Mouse (Mus musculus) heart, postnatal 0 days (tissue): Measurements from ENCODE around the gene Psma5. TPM values are rescaled to one million over a fixed set of nuclear protein-coding genes. Genes with fewer than 3 reads are reported as not detected.

ENCODE experiments used
- ATAC-seq: fragments of 200-750 bp; cut with Nextera tagmentation; 2 replicates; pipeline ENCODE4 v1.8.0; 2017; ENCODE audit warnings: low read depth, moderate number of reproducible peaks, moderate library complexity; ENCODE audit not compliant: insufficient read depth
- DNase-seq: peaks from one replicate; pipeline ENCODE4 v3.0.0-alpha.2; 2016; ENCODE audit warnings: low spot score
- H3K27ac ChIP-seq: fragments of 300-500 bp; sonication (generic); 2 replicates; pipeline ENCODE4 v1.5.1; 2014; ENCODE audit warnings: low read depth, mild to moderate bottlenecking
- H3K27me3 ChIP-seq: fragments of 300-500 bp; sonication (generic); 2 replicates; pipeline ENCODE4 v1.6.1; 2014; ENCODE audit warnings: low read length, mixed read lengths; ENCODE audit not compliant: control insufficient read depth, insufficient read depth
- H3K36me3 ChIP-seq: fragments of 300-500 bp; sonication (generic); replicated peaks from 2 replicates; pipeline ENCODE4 v1.6.1; 2014; ENCODE audit warnings: low read length, mixed read lengths; ENCODE audit not compliant: control insufficient read depth, insufficient read depth
- H3K4me1 ChIP-seq: fragments of 300-500 bp; sonication (generic); 2 replicates; pipeline ENCODE4 v1.6.1; 2014; ENCODE audit warnings: antibody characterized with exemption; ENCODE audit not compliant: control insufficient read depth, insufficient read depth
- H3K4me2 ChIP-seq: fragments of 300-500 bp; sonication (generic); 2 replicates; pipeline ENCODE4 v1.6.1; 2014; ENCODE audit warnings: low read depth, mild to moderate bottlenecking, low read length, moderate library complexity
- H3K4me3 ChIP-seq: fragments of 300-500 bp; sonication (generic); 2 replicates; pipeline ENCODE4 v1.5.1; 2014; ENCODE audit warnings: low read depth, low read length
- H3K9ac ChIP-seq: fragments of 300-500 bp; sonication (generic); replicated peaks from 2 replicates; pipeline ENCODE4 v1.6.1; 2014; ENCODE audit warnings: low read depth, low read length, mixed read lengths
- H3K9me3 ChIP-seq: fragments of 300-500 bp; sonication (generic); replicated peaks from 2 replicates; pipeline ENCODE4 v1.6.1; 2016; ENCODE audit warnings: low read length; ENCODE audit not compliant: control insufficient read depth
- CTCF ChIP-seq: IDR thresholded peaks from 2 replicates; pipeline ENCODE4 v1.5.1; 2016; ENCODE audit warnings: antibody characterized with exemption, control low read depth, low read depth
- EP300 ChIP-seq: IDR thresholded peaks from 2 replicates; pipeline ENCODE4 v1.6.1; 2016; ENCODE audit warnings: antibody characterized with exemption, low read depth
- WGBS: fragments of 180-500 bp; shearing (Covaris S2); extraction: QIAGEN DNeasy Blood & Tissue Kit; methylation state at CpG from one replicate; pipeline ENCODE4 v1.1.7; 2014; 5-methylcytosine and 5-hydroxymethylcytosine counted together
- polyA plus RNA-seq: library from polyadenylated mRNA; unstranded; fragments of >200 nt; fragmentation: Nextera tagmentation; extraction: Ambion mirVana; gene quantifications from 2 replicates; pipeline ENCODE4 v1.2.1, GENCODE M21; 2015
- total RNA-seq: library from RNA; depleted of rRNA; stranded (reverse); fragments of >200 nt; gene quantifications from 2 replicates; pipeline ENCODE4 v1.2.3, GENCODE M21; 2014; ENCODE audit warnings: low replicate concordance

Gene Psma5
- total and polyA plus RNA-seq, 2 experiments from 2014 or later, result 82.6 to 180 TPM

DNA sequence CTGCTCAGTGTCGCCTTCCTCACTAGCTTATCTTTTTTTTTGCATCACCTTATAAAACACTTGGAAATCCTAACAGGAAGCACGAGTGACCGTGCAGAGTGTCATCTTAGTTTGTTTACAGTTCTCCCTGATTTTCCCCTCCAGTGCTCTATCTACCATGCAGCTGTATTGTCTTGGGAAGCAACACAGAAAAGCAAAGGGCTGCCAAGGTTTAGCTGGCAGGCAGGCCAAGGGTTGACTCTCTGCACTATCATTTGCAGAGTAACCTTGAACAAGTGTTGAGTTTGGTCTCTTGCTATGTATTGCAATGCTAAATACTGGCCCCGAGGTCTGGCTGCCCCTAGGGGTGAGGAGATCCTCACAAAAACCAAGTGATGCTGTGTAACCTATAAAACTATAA, 55.0 kb downstream of the Psma5 start:
- 50% methylated on average over 4 of the region's 4 CpGs for WGBS
- peaks cover 38% of the 10 kb centered on the region for H3K4me1 ChIP-seq
- H3K9me3 ChIP-seq, result no peaks in the 10 kb centered on the region
- peak; percentile 36 for DNase-seq
- peak; percentile 54 for ATAC-seq
- H3K27ac ChIP-seq, result no peak overlapping the region
- no peak overlapping the region for H3K9ac ChIP-seq
- no peaks in the 10 kb centered on the region for H3K27me3 ChIP-seq
- TF ChIP-seq EP300 (no peak), CTCF (no peak)
- H3K36me3 ChIP-seq, result 0 out of 2 replicates have a peak, but pooled peaks cover 12% of the 10 kb centered on the region
- H3K4me2 ChIP-seq, result no peak overlapping the region
- no peak overlapping the region for H3K4me3 ChIP-seq

DNA sequence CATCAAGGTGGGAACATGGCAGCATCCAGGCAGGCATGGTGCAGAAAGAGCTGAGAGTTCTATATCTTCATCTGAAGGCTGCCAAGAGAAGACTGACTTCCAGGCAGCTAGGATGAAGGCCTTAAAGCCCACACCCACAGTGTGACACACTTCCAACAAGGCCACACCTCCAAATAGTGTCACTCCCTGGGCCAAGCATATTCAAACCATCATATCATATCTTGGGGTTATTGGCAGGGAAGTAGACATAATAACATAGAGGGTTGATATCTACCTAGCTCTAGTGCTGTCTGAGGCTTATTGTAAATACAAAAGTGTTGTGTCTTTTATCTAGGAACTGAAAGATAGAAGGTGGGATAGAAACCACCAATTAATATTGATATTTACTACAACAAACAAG, 55.7 kb downstream of the Psma5 start:
- Histone ChIP-seq H3K27ac (peak overlapping the region; percentile 36), H3K4me2 (no peak overlapping the region), H3K27me3 (no peaks in the 10 kb centered on the region), H3K4me1 (peaks cover 38% of the 10 kb centered on the region), H3K36me3 (0 out of 2 replicates have a peak, but pooled peaks cover 12% of the 10 kb centered on the region), H3K9me3 (no peaks in the 10 kb centered on the region), H3K4me3 (no peak overlapping the region), H3K9ac (no peak overlapping the region)
- ATAC-seq (no peak), DNase-seq (no peak)
- no peak for TF ChIP-seq CTCF
- TF ChIP-seq EP300, result no peak

DNA sequence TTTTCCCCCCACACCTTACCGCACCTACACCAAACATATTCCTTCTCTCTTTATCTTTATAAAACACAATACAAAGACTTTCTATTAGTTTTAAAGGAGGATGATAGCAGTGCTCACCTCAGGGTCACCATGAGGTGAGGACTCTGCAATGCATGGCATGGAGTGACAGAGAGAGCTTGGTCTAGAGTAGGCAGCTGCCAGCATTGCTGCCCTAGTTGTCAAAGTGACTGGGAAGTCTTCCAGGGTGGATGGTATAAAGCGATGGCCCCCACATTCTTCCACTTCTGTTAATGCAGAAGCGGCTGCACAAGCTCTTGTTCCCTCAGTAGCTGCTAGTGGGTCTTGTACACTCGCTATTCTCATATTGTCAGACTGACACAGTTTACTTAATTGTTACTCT, 56.4 kb downstream of the Psma5 start:
- 0 out of 2 replicates have a peak, but pooled peaks cover 12% of the 10 kb centered on the region for H3K36me3 ChIP-seq
- H3K27me3 ChIP-seq, result no peaks in the 10 kb centered on the region
- H3K9ac ChIP-seq, result no peak overlapping the region
- no peak overlapping the region for H3K4me2 ChIP-seq
- WGBS, result 43% methylated on average over 4 of the region's 4 CpGs
- peak overlapping the region; percentile 36 for H3K27ac ChIP-seq
- no peaks in the 10 kb centered on the region for H3K9me3 ChIP-seq
- no peak for TF ChIP-seq CTCF
- TF ChIP-seq EP300, result no peak
- H3K4me1 ChIP-seq, result peaks cover 38% of the 10 kb centered on the region
- no peak overlapping the region for H3K4me3 ChIP-seq
- peak; percentile 63 for DNase-seq
- peak; percentile 80 for ATAC-seq

DNA sequence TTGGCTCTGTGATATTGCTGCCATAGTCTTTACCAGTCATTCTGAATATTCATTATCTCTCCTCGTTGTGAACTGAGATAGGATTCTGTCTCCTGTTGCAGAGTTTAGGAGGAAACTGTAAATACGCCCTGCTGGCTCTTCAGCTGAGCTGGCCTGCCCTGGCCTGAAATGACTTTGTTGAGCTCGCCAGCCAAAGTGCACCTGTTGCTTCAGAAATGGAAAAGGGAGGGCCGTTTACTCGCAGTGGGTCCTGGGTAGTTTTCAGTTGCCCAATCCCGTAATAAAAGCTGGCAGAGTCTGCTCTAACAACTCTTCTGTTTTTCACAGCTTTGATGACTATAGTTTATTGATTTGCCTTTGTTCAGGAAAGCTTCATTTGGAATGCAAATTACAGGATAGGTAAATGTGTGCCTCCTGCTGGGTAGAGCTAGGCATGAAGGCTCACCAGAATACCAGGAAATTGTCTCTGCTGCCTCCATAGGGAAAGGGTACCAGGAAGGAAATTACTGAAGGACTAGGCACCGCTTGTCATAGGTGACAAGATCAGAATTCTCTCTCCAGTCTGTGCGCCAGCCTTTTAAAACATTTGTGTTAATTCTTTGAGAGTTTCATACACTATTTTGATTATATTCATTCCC, 57.4 kb downstream of the Psma5 start:
- no peak; the same call in 1 of the 2 replicates for TF ChIP-seq CTCF
- no peak for TF ChIP-seq EP300
- Histone ChIP-seq H3K27ac (no peak overlapping the region), H3K4me1 (peaks cover 38% of the 10 kb centered on the region), H3K4me2 (no peak overlapping the region), H3K9ac (no peak overlapping the region), H3K9me3 (no peaks in the 10 kb centered on the region), H3K27me3 (no peaks in the 10 kb centered on the region), H3K4me3 (no peak overlapping the region), H3K36me3 (0 out of 2 replicates have a peak, but pooled peaks cover 9% of the 10 kb centered on the region)
- no peak for DNase-seq
- no peak for ATAC-seq
- WGBS, result 72% methylated on average over 8 of the region's 8 CpGs

DNA sequence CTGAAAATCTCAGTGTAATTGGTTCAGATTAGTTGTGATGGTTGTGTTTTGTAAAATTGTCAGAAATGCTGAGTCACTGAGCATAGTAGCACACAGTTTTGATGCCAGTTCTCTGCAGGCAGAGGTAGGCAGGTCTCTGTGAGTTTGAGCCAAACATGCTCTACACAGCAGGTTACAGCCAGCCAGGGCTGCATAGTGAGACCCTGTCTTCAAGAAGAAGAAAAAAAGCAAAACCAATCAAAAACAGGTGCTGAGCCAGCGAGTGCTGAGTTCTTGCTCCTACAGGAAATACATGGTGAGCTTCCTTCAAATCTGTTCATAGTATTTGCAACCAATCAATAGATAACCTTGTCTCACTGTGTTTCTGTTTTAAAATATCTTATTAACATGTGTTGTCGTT, 61.8 kb downstream of the Psma5 start:
- Histone ChIP-seq H3K4me1 (peaks cover 12% of the 10 kb centered on the region), H3K27ac (no peak overlapping the region), H3K9me3 (no peaks in the 10 kb centered on the region), H3K4me3 (no peak overlapping the region), H3K36me3 (no peaks in the 10 kb centered on the region), H3K9ac (no peak overlapping the region), H3K4me2 (no peak overlapping the region), H3K27me3 (no peaks in the 10 kb centered on the region)
- DNase-seq (no peak), ATAC-seq (no peak)
- 58% methylated on average over 2 of the region's 2 CpGs for WGBS
- TF ChIP-seq CTCF, result no peak

- TF ChIP-seq CTCF (no peak), EP300 (no peak)
- Histone ChIP-seq H3K4me3 (no peak overlapping the region), H3K9ac (no peak overlapping the region), H3K27ac (no peak overlapping the region), H3K4me1 (peaks cover 6% of the 10 kb centered on the region), H3K27me3 (no peaks in the 10 kb centered on the region), H3K9me3 (no peaks in the 10 kb centered on the region), H3K36me3 (peaks cover 11% of the 10 kb centered on the region; the same call in 1 of the 2 replicates), H3K4me2 (no peak overlapping the region)
- DNase-seq (no peak), ATAC-seq (no peak)
- 55% methylated on average over 4 of the region's 4 CpGs for WGBS
Observed at GRCm38 (mm10) chr3:108321671-108322070, 64.9 kb downstream of the Psma5 start.
